Mouse (Mus musculus) hematopoietic multipotent progenitor cell, adult 10-12 weeks (in vitro differentiated cells): ENCODE measurements around the gene Zc3h7a. TPM values are rescaled to one million over a fixed set of nuclear protein-coding genes. Genes with fewer than 3 reads are reported as not detected.

Source experiments
- polyA plus RNA-seq: library from polyadenylated mRNA; stranded (reverse); fragments of >175 nt; gene quantifications from 2 replicates; pipeline ENCODE4 v1.2.3, GENCODE M21; 2012; ENCODE audit warnings: low replicate concordance

Gene Zc3h7a
- 14.4 and 21.3 TPM in 2 replicates for polyA plus RNA-seq

GRCm38 (mm10) chr16:11176208-11176883, at the start of gene Zc3h7a:
Gene Zc3h7a (minus strand): TSS chr16:11176393.

DNA sequence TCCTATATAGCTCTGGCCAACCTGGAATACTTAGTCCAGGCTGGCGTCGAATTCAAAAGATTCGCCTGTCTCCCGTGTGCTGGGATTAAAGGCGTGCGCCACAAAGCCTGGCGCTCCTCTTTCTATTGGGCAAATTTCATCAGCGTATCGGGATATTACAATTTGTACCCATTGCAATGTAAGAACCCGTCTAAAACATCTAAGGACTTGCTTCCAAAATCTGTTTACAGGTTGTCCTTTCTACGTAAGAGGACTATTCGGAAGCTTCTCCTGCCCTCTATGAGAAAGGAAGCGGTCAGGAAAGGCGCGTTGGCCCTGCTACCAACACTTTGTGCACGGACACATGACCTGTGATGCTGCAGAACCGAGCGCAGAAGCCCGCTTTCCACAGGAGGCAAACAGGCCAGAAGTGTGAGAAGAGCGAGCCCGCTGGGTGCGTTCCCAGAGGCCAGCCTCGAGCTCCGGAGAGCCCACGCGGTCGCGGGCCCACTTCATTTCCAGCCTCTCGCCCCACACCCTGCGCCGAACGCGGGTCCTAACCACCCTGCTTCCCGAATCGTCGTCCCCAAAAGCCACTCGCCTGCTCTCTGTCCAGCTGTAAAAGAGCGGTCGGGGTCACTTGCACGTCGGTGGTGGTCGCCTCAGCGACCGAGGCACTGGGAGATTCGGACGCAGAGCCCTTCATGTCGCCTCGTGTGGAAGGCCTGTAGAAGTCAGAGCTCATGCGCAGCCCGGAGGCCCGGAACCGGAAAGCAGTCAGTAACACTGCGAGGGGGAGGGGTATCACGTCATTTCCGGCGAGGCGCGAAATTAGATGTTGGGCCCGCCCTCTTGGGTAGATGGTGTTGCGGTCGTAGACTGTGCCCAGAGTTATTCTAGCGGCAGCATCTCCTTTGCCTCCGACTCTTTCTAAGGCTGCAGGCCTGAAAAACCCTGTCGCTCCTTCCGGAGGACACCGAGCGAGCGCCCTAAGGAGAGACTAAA, 26.7 kb upstream of the Zc3h7a start, which contains the start of gene Rsl1d1:
Gene Rsl1d1, minus strand, starts transcription at position 761 of the 984 bp plus-strand sequence.

GRCm38 (mm10) chr16:11134348-11135344, 41.5 kb downstream of the Zc3h7a start, which contains the start of gene Txndc11:
Gene Txndc11 (minus strand): TSS chr16:11134650.

Other genes starting within 250 kb of the Zc3h7a start
- gene Snn, start 115.4 kb downstream of the Zc3h7a start, polyA plus RNA-seq: 167 and 238 TPM in 2 replicates
- gene Litaf, start 110.2 kb downstream of the Zc3h7a start, polyA plus RNA-seq: 31.0 and 173 TPM in 2 replicates
- 35.0 and 58.5 TPM in 2 replicates for gene Txndc11, start 41.7 kb downstream of the Zc3h7a start, polyA plus RNA-seq
- gene Rsl1d1, start 26.9 kb upstream of the Zc3h7a start, polyA plus RNA-seq: 3.4 and 17.7 TPM in 2 replicates
- gene Gspt1, start 77.9 kb upstream of the Zc3h7a start, polyA plus RNA-seq: 70.4 and 165 TPM in 2 replicates
- 1.3 and 4.2 TPM in 2 replicates for gene Tnfrsf17, start 137.4 kb upstream of the Zc3h7a start, polyA plus RNA-seq
- 10.5 and 37.6 TPM in 2 replicates for gene Snx29, start 146.5 kb upstream of the Zc3h7a start, polyA plus RNA-seq